8 mouse cellular contexts compared by ENCODE assay signal in the genomic region with DNA sequence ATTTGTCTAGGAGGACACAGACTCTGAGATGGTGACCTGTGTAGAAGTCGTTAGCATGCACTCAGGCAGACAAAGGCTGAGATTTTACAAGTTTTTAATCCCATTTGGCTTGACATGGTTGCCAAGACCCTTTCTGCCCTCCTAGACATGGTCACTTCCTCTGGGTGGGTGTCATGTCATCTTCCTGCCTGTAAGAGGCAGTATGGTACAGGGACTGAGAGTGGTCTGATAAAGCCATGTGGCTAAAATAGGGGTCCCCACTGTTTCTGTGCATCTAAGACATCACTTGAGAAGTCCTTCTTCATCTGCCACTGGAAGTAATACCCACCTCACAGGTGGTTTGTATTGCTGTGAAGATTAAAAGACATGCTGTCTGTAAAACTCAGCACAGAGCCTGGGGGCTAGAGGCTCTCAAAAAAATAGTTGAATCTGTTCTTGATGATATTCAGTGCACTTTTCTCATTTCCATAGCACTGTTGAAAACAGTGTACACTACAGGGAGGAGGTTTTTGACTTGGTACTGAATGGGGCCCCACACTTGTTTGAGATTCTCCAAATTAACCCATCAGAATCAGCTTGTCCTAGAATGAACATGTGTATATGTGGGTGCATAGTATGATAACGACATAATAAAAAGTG. TPM values are rescaled to one million over a fixed set of nuclear protein-coding genes. Genes with fewer than 3 reads are reported as not detected.
A peak's percentile ranks its signal among the peaks of the same experiment; 100 is the strongest.
DNase-seq lines count a peak whose midpoint lies in the region; ATAC-seq and TF ChIP-seq lines count a peak whose summit lies in the region.

No protein-coding gene starts in this region.

- H3K9me3 ChIP-seq in heart, embryonic 11.5 days (replicated peaks; ENCODE audit: control insufficient read depth, low read length) = no peaks in the 10 kb centered on the region
- H3K9me3 ChIP-seq in ES-E14 (ENCODE audit: control insufficient read depth, insufficient read depth, low read depth, low read length) = no peaks in the 10 kb centered on the region
- H3K9me3 ChIP-seq in embryonic facial prominence, embryonic 11.5 days (replicated peaks; ENCODE audit: control insufficient read depth, low read length) = no peaks in the 10 kb centered on the region

- no peak for ATAC-seq in heart, embryonic 11.5 days (replicated peaks; ENCODE audit: insufficient number of reproducible peaks, low FRiP score, low TSS enrichment)
- ATAC-seq in embryonic facial prominence, embryonic 11.5 days (replicated peaks; ENCODE audit: insufficient number of reproducible peaks, low FRiP score, low TSS enrichment, low read depth) = no peak

- H3K4me3 ChIP-seq in heart, embryonic 11.5 days (ENCODE audit: low read depth, low read length) = no peak overlapping the region
- H3K4me3 ChIP-seq in ES-E14 (ENCODE audit: insufficient read depth in 1 of 2, low read depth in 1 of 2, low read length in 2 of 2, poor library complexity in 1 of 2, severe bottlenecking in 1 of 2) = no peak overlapping the region
- no peak overlapping the region for H3K4me3 ChIP-seq in embryonic facial prominence, embryonic 11.5 days (ENCODE audit: low read depth, low read length)

- 47% methylated on average over 2 of the region's 2 CpGs for WGBS in heart, embryonic 11.5 days (ENCODE audit: insufficient replicate concordance)
- WGBS in embryonic facial prominence, embryonic 11.5 days = 43% methylated on average over 2 of the region's 2 CpGs

- no peak overlapping the region for H3K27ac ChIP-seq in heart, embryonic 11.5 days (ENCODE audit: low read depth, low read length)
- no peak overlapping the region for H3K27ac ChIP-seq in ES-E14 (ENCODE audit: insufficient read depth, low read depth, low read length, poor library complexity, severe bottlenecking)
- no peak overlapping the region for H3K27ac ChIP-seq in embryonic facial prominence, embryonic 11.5 days (replicated peaks; ENCODE audit: low read depth, low read length)

- in situ Hi-C loops in ES-E14 (cut with MboI; ENCODE audit: low sequenced_read_pairs in 2 of 2, unreplicated experiment in 2 of 2) = loop anchor here in 1 of 2 experiments (10.0 to 25.0 kb wide), 2 partner anchors 434 to 653 kb away; no protein-coding TSS in a partner anchor

- no peak overlapping the region for H3K4me2 ChIP-seq in heart, embryonic 11.5 days
- no peak overlapping the region for H3K4me2 ChIP-seq in embryonic facial prominence, embryonic 11.5 days (ENCODE audit: low read depth, low read length)

- no peaks in the 10 kb centered on the region for H3K4me1 ChIP-seq in heart, embryonic 11.5 days (ENCODE audit: control insufficient read depth, insufficient read depth, low read length)
- H3K4me1 ChIP-seq in ES-E14 (ENCODE audit: control insufficient read depth in 2 of 2, insufficient read depth in 2 of 2, low read length in 2 of 2, poor library complexity in 1 of 2) = no peaks in the 10 kb centered on the region
- no peaks in the 10 kb centered on the region for H3K4me1 ChIP-seq in embryonic facial prominence, embryonic 11.5 days (ENCODE audit: control insufficient read depth, insufficient read depth, low read length)

- no peak overlapping the region for H3K9ac ChIP-seq in heart, embryonic 11.5 days (ENCODE audit: low read depth, low read length)
- H3K9ac ChIP-seq in ES-E14 (ENCODE audit: insufficient read depth, low read depth, low read length, poor library complexity, severe bottlenecking) = no peak overlapping the region
- H3K9ac ChIP-seq in embryonic facial prominence, embryonic 11.5 days (replicated peaks; ENCODE audit: low read length) = no peak overlapping the region

- DNase-seq in heart, postnatal 4 days = peak; percentile 41
- DNase-seq in ES-E14 (ENCODE audit: low read depth, low spot score) = no peak
- peak; percentile 53 for DNase-seq in embryonic facial prominence, embryonic 11.5 days (ENCODE audit: low spot score)
- DNase-seq in kidney, postnatal 36 days = peak; percentile 15 to 51
- DNase-seq in retina, postnatal 7 days (ENCODE audit: low read depth, low spot score) = peak; percentile 16
- DNase-seq in gastrocnemius, postnatal 10 days = no peak
- DNase-seq in urinary bladder, postnatal 10 days (ENCODE audit: low spot score) = no peak

- no peaks in the 10 kb centered on the region for H3K36me3 ChIP-seq in heart, embryonic 11.5 days (ENCODE audit: control insufficient read depth, insufficient read depth, low read length)
- no peaks in the 10 kb centered on the region for H3K36me3 ChIP-seq in ES-E14 (ENCODE audit: control insufficient read depth, insufficient read depth, low read length, poor library complexity, severe bottlenecking)
- no peaks in the 10 kb centered on the region for H3K36me3 ChIP-seq in embryonic facial prominence, embryonic 11.5 days (replicated peaks; ENCODE audit: control insufficient read depth, insufficient read depth, low read depth, low read length)

- no peaks in the 10 kb centered on the region for H3K27me3 ChIP-seq in heart, embryonic 11.5 days (ENCODE audit: control insufficient read depth, insufficient read depth, low read length)
- H3K27me3 ChIP-seq in embryonic facial prominence, embryonic 11.5 days (ENCODE audit: control insufficient read depth, insufficient read depth, low read length) = no peaks in the 10 kb centered on the region

TF ChIP-seq in ES-E14, 5 proteins besides CTCF, POLR2A, EP300 and RAD21:
- TF ChIP-seq HCFC1 (IDR thresholded peaks at IDR 0.05; ENCODE audit: borderline replicate concordance, insufficient read depth, low read length) (no peak), ZC3H11A (IDR thresholded peaks at IDR 0.05; ENCODE audit: borderline replicate concordance, low read depth, low read length) (peak; percentile 76; the same call in 1 of the 2 replicates), MAFK (IDR thresholded peaks at IDR 0.05; ENCODE audit: insufficient read depth, low read depth, low read length) (no peak), CHD2 (IDR thresholded peaks at IDR 0.05; ENCODE audit: low read depth, low read length) (no peak), ZNF384 (IDR thresholded peaks at IDR 0.05; ENCODE audit: low read depth, low read length) (no peak)

RNA-seq across cellular contexts. Expression of gene Schip1, which starts 5.3 kb away (rescaled TPM):
- 10 to 100 TPM; 94.7 to 98.3 TPM for total RNA-seq in heart, postnatal 4 days (2021)
- polyA plus RNA-seq in heart, embryonic 11.5 days (2014; fragmentation: Nextera tagmentation; extraction: Ambion mirVana) = 68.8 and 73.5 TPM in 2 replicates
- total RNA-seq in ES-E14 (2012; rRNA removed) = 38.3 and 48.4 TPM in 2 replicates
- 41.7 and 44.3 TPM in 2 replicates for polyA plus RNA-seq in embryonic facial prominence, embryonic 11.5 days (2014; fragmentation: Nextera tagmentation; extraction: Ambion mirVana)
- 10 to 100 TPM; 86.2 to 86.6 TPM for total RNA-seq in gastrocnemius, postnatal 10 days (2021)

Comparison
In these comparisons a context has a peak if more than half of its experiments do, and no peak if none do; other contexts are left out.
1. DNase-seq: peak in heart, postnatal 4 days (single experiment), embryonic facial prominence, embryonic 11.5 days (single experiment), kidney, postnatal 36 days (2 of 2) and retina, postnatal 7 days (single experiment); none in ES-E14 (single experiment), gastrocnemius, postnatal 10 days (single experiment) and urinary bladder, postnatal 10 days (single experiment).